Mouse (Mus musculus) megakaryocyte progenitor cell, adult 5-6 weeks (primary cell): Measurements from ENCODE around the gene Rtn4ip1. TPM values are rescaled to one million over a fixed set of nuclear protein-coding genes. Genes with fewer than 3 reads are reported as not detected.
A peak's percentile ranks its signal among the peaks of the same experiment; 100 is the strongest.
"Not testable (repeated sequence)": the region's sequence is repeated elsewhere in the genome, so short reads cannot be mapped to it uniquely, and the experiment has no call there.

ENCODE experiments used
- ATAC-seq: replicated peaks from 2 replicates; pipeline ENCODE4 v1.8.0; 2016; ENCODE audit warnings: mild to moderate bottlenecking, moderate TSS enrichment, inconsistent platforms; ENCODE audit not compliant: poor library complexity
- total RNA-seq, 2 experiments: library from RNA; stranded (forward) in 1 of 2; stranded (reverse) in 1 of 2; fragments of 157-497, 149-512 nt in 1 of 2; fragments of 200-1000 nt in 1 of 2; gene quantifications; 2 replicates each; pipeline versions ENCODE4 v1.2.3 to v1.2.4; 2015 to 2017

Rtn4ip1 gene
- total RNA-seq (2015) (11.9 and 13.8 TPM in 2 replicates), total RNA-seq (2017) (12.8 and 15.7 TPM in 2 replicates)

- ATAC-seq = peak; percentile 99
These were observed at the start of gene Rtn4ip1, which contains the start of gene Qrsl1 for GRCm38 (mm10) chr10:43901578-43902194. TSS of gene Rtn4ip1 (plus strand) at chr10:43901807. TSS of gene Qrsl1 (minus strand) at chr10:43901745.

DNA sequence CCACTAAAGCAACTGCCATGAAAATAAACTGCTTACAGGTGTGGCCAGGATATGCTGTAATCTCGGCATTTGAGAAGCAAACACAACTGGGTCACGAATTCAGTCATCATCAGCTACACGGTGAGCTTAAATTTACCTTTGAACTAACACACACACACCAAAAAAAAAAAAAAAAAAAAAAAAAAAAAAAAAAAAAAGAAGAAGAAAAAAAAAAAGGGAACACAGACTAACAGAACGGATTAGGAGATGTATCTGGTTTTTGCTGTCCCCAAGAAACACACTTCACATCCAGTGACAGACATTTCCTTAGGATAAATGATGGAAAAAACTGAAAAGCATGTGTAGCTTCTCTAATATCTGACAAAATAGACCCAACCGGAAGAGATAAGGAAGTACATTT lies 49.7 kb upstream of the Rtn4ip1 start:
- ATAC-seq = no peak

DNA sequence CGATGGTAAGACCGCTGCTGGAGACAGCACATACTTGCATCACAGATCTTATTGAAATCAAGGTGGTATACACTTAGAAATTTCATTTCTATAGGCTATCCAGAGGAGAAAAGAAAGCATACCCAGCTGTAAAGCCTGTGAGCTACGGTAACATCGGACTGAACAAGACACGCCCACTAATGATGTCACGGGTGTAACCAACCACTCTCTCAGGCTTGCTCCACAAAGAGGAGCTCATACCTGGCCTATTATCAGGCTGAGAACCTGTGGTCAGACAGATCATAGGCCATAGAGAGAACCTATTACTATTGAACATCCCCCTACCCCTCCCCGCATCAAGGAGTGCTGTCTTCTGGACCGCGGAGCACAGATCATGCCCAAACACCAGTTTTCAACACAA lies 45.7 kb upstream of the Rtn4ip1 start:
- ATAC-seq = peak; percentile 49

DNA sequence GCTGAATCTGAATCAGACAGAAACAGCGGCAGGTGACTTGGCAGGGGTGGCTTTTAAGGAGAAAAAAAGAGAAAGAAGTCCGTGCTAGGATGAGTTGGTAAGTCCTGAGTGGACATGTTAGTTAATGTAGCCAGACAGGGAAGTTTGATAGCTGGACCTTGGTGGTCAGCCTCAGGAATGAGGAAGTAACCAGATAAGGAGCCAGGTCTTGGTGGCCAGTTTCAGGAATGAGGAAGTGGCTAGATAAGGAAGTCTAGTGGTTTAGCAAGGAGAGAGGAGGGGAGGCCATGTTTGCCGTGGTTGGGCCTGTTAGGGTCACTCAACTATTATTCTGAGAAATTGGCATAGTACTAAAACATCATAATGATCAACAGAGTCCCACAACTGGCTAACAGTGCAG lies 45.3 kb upstream of the Rtn4ip1 start:
- peak; percentile 99 for ATAC-seq

GRCm38 (mm10) chr10:43870752-43871151 lies 30.9 kb upstream of the Rtn4ip1 start:
- ATAC-seq = peak; percentile 61; the same call in 1 of the 2 replicates

DNA sequence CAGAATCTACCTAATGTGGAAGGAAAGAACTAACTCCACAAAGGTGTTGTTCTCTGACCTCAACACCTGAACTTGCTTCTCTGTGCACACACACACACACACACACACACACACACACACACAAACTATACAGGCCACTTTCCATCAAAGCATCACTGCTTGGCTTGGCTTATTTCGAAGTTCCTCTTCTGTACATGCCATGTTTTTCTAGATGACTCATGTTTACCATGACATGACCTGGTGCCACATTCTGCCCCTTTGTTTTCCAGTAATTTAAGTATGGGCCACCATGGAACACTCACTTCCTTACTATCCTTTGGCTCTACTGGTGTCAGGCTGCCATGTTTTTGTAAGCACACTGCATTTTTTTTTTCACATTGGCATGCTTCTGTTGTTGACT lies 30.1 kb upstream of the Rtn4ip1 start:
- ATAC-seq = no peak

DNA sequence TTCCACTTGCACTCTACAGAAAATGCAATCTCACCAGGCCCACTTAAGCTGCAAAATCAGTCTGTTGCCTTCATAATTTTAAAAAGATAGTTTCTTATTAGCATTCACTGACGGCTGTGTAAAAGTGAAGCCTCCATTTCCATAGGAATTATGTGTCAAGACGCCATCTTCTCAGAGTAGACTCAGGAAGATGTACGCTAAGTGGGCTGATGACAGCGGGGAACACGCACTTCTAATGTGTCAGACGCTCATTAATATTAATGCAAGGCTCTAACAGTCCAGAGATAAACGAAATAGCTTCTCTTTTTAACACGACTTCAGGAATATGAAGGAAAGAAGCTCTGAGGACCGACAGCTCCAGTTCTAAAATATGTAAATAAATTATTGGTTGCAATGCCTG lies 13.9 kb upstream of the Rtn4ip1 start:
- no peak for ATAC-seq

DNA sequence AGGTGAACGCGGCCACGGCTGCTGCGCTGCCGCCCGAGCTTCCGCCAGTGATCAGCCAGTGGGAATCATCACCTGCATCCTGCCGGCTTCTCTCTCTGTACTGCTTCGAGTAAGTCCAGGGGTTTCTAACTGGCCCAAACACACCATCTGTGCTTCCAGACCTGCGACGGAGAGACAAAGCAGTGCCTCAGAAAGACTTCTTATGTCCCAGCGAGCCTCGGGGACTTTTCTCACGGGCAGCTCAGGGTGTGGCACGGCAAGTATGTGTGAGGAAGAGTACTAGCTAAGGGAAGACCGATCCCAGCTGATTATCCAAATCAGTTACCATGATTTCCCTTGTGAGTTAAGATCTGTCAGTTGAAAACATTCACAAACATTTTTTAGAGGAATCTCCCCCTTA lies 12.6 kb upstream of the Rtn4ip1 start:
- no peak for ATAC-seq

DNA sequence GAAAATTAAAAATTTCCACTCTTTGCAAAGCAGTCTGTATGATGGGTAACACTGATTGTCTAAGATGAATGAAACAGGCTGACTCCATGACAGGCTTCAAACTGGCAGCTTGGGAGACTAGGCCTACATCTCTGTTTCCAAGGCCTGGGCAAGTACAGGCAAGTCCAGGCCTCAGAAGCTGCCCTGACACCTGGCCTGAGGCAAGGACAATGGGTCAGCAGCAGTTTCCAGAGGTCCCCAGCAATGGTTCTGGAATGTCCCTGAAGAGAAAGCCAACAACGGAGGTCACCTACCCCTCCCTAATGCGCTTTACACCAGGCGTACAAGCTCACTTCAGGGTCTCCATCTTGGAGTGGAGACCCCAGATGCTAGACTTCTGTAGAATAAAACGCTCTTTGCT lies 8.6 kb upstream of the Rtn4ip1 start:
- no peak for ATAC-seq

GRCm38 (mm10) chr10:43896065-43896464 lies 5.5 kb upstream of the Rtn4ip1 start:
- ATAC-seq = no peak

DNA sequence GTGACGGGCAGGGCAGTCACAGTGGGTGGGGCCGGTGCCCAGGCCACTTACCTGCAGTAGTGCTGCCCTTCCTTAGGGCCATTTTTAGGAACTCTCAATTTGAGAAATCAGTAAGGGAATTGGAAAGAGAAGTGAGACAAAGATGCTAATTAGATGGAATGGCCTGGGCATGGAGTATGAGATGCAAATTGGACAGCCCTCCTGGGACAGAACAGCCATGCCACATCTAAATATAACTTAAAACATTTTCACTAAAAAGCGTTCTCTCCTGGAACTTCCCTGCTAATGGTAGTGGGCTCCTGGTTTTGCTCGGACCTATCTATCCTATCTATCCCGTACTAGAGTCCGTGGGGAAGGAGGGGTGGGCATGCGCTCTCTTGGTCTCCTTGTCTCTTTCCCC lies 3.3 kb upstream of the Rtn4ip1 start:
- ATAC-seq = no peak

DNA sequence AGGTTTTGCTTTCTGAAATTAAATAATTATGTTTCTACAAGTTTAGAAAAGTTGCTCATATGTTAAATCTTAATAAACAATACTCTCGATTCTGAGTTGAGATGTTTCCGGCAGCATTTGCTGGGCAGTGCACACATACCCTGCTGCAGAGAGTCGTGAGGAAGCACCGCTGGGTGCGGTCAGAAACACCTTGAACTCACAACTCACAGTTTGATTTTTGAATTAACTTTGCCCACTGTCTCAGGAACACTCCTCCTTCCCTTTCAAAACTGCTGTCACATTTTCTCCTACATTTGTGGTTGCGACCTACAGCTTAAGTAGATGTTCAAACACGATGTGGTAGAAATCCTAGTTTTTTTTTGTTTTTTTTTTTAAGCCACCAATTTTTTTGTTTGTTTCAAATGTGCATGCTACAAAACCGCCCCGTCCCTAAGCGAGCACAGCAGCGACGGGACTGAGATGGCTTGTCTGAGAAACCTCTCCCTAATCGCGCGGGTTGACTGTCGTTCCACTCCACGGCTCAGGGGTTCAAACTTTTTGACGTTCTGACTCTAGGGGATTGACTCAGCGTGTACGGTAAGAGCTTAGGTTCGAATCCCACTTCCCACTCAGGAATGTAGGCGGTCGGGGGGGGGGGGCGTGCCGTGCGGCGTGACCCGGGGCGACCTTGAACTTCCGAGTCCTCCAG lies 580 bp upstream of the Rtn4ip1 start:
- peak; percentile 63 for ATAC-seq

- ATAC-seq = no peak
These were observed 3.0 kb downstream of the Rtn4ip1 start for GRCm38 (mm10) chr10:43904569-43904968.

- peak; percentile 76 for ATAC-seq
These were observed 8.6 kb downstream of the Rtn4ip1 start for GRCm38 (mm10) chr10:43910032-43910872.

- ATAC-seq = no peak
These were observed 9.2 kb downstream of the Rtn4ip1 start for GRCm38 (mm10) chr10:43910873-43911142.

DNA sequence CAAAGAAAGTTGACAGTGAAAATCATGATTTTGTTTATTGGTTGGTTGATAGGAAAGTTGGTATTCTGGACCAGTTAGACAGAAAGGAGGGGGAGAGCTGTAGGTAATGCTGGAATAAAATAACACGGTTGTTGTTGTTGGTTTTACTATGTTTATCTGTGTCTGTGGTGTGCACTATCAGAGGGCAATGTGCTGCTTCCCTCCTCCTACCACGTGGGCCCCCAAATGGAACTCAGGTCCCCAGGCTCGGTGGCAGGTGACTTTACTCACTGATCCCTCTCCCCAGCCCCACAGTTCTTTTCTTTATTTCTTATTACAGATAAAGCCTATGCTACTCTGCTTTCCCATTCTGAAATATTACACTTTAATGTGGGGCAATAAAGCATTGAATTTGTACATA lies 10.6 kb downstream of the Rtn4ip1 start:
- ATAC-seq = no peak

DNA sequence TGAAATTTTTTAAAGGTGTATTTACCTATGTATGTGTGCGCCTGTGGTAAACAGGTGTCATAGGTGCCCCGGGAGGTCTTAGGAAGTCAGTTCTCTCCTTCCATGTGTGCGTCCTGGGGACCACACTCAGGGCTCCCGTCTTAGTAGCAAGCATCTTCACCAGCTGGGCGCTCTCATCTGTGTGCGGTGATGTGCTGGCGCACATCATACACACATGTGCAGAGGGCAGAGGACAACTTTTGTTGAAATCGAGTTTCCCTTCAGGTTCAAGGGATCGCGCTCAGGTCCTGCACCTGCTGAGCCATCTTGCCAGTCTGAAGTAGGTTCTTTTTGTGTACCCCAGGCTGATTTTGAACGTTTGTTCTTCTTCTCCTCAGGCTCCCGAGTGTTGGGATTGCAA lies 14.6 kb downstream of the Rtn4ip1 start:
- no peak for ATAC-seq

- ATAC-seq = peak; percentile 45
These were observed 15.1 kb downstream of the Rtn4ip1 start for GRCm38 (mm10) chr10:43916737-43917136.

DNA sequence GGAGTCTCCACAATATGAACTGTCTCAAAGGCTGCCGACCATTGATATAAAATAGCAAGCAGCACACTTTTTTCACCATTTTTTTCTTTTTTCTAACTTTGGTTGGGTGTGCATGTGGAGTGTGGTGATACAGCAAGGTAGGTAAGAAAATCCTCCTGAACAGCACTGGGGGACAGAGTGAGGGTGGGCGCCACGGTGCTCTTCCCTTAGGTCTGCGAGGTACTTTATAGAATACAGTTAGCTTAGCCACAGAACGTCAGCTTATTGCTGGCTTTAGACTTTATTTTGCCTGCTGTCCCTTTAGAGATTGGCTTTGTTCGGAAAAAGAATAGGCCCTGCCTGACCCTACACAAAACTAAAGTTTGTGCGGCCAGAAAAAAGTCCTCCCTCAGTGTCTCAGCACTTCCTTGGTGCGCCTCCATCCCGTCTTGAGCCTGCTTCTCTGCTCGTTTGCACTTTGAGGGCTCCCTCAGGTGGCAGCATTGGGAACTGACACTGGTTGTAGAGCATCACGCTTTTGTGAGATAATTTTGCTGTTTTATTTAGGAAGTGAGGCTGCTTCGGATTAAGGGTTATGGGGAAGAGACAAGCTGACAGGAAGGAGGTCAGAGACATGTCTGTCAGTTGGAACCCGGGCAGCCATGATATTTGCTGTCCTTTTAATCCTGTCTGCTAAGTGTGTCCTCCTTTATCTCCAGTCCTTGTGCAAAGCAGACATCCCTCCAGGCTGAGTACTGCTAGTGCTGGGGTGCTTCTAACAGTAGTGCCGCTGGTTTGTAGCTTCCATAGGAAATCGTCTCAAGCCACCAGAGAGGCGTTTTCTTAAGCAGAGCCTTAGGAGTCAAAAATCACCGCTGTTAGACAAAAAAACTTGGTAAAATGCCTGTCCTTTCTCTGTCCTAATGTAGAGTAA lies 17.3 kb downstream of the Rtn4ip1 start:
- ATAC-seq = peak; percentile 97

- ATAC-seq = no peak
These were observed 21.5 kb downstream of the Rtn4ip1 start for GRCm38 (mm10) chr10:43923096-43923495.

- ATAC-seq = not testable (repeated sequence)
These were observed 24.2 kb downstream of the Rtn4ip1 start for GRCm38 (mm10) chr10:43925776-43926175.
